Mouse (Mus musculus): ENCODE measurements at regions not wholly inside any gene's neighbourhood (a gene's known extent, or its start where the extent isn't known, plus 50 kb on each side); places are given as distances from the start of the nearest gene placed in this dataset.
A peak's percentile ranks its signal among the peaks of the same experiment; 100 is the strongest.

DNA sequence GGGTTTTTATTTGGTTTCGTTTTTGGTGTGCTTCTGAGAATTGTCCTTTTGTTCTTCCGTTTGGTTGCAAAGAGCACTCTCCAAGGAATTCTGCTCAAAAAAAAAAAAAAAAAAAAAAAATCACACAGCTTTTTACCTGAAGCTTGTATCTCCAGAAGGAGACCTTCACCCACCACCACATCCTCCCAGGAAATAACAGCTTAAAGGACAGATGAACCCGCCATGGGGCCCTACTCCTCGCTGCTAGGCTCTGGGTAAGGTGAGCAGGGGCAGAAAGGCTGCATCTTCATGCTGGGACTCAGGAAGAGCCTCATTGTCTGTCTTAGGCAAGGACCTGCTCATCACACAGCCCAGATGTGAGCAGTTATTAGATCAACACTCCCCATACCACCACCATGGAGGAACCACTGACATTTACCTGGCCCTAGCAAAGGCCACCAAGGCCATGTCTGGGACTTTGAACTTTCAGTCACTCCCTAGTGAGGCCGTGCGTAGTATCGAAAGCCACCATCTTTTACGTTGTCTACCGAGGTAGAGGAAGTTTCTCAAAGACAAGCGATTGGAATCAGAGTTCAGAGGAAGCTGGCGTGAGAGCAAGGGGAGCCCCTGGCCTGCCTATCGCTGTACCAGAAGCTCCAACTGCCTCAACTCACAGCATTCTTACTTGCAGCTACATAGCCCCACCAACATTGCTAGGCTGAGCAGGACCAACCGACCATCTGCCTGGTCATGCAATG, 97.1 kb downstream of the Tomm20 start:
- no peak overlapping the region for H3K4me2 ChIP-seq (replicated peaks; ENCODE audit: low read depth, low read length)
- DNase-seq (ENCODE audit: low spot score), result no peak
- H3K9me3 ChIP-seq (ENCODE audit: control insufficient read depth, low read length), result no peaks in the 10 kb centered on the region
- 87% methylated on average over 13 of the region's 13 CpGs for WGBS
- no peak for ATAC-seq (ENCODE audit: low FRiP score)
- no peak overlapping the region for H3K27ac ChIP-seq (ENCODE audit: low read depth, low read length)
- H3K4me1 ChIP-seq (replicated peaks; ENCODE audit: control insufficient read depth, insufficient read depth, low read length), result no peaks in the 10 kb centered on the region
- H3K36me3 ChIP-seq (ENCODE audit: control insufficient read depth, insufficient read depth, low read length), result no peaks in the 10 kb centered on the region
- no peaks in the 10 kb centered on the region for H3K27me3 ChIP-seq (ENCODE audit: control insufficient read depth, insufficient read depth, low read length)
- no peak overlapping the region for H3K4me3 ChIP-seq (ENCODE audit: low read depth, low read length)
- H3K9ac ChIP-seq (ENCODE audit: low read depth, low read length), result no peak overlapping the region

DNA sequence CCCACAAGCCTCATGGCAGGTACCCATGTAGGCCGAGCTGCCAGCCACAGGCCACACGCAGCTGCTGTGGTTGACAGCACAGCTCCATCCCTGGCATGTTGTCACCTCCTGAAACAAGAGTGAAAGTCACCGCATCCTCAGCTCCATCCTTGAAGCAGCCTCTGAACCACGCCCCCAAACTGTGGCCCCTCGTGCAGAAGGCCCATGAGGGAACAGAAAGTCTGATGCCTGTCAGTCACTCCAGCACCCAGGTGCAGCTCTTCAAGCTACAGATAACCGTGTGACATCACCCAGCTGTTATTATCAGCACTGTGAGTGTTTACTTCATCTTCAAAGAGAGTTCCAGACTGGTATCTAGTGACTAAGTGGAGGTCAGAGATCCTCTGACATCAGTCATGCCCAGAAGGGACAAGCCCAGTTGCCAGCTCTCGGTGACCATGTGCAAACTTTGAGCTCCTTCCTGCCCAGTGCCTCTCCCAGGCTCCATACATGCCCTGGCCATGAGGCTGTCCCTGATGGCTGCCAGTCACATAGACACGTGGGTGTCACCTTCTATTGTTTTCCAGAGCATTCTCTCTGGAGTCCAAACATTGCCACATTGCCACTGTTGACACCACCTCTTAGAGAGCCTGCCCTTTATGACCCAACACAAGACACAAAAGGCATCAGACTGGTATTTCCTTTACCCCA, 97.8 kb downstream of the Tomm20 start:
- H3K27ac ChIP-seq (ENCODE audit: low read depth, low read length), result no peak overlapping the region

DNA sequence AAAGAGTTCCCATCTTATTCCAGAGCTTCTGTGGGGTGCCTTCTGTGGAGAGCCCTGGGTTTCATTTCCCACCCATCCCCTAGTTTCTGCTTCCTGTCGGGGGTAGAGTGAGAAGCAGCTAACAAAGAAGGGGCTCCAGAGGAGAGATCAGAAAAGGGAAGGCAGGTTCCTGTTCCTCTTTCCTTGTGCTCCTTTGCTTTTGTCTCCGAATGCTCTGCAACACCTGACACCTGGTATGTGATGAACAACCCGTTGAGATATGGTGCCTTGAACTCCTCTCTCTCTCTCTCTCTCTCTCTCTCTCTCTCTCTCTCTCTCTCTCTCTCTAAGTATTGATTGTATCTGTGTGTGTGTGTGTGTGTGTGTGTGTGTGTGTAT, 99.5 kb downstream of the Tomm20 start:
- Histone ChIP-seq H3K27me3 (ENCODE audit: control insufficient read depth, insufficient read depth, low read length) (no peaks in the 10 kb centered on the region), H3K4me1 (replicated peaks; ENCODE audit: control insufficient read depth, insufficient read depth, low read length) (no peaks in the 10 kb centered on the region), H3K27ac (ENCODE audit: low read depth, low read length) (no peak overlapping the region), H3K4me2 (replicated peaks; ENCODE audit: low read depth, low read length) (no peak overlapping the region), H3K36me3 (ENCODE audit: control insufficient read depth, insufficient read depth, low read length) (no peaks in the 10 kb centered on the region), H3K4me3 (ENCODE audit: low read depth, low read length) (no peak overlapping the region), H3K9me3 (ENCODE audit: control insufficient read depth, low read length) (no peaks in the 10 kb centered on the region), H3K9ac (ENCODE audit: low read depth, low read length) (no peak overlapping the region)
- ATAC-seq (ENCODE audit: low FRiP score), result no peak
- 63% methylated on average over 3 of the region's 3 CpGs for WGBS
- DNase-seq (ENCODE audit: low spot score), result no peak

More for the DNA sequence above, 97.8 kb downstream of the Tomm20 start:
- Histone ChIP-seq H3K9ac (ENCODE audit: low read depth, low read length) (no peak overlapping the region), H3K4me3 (ENCODE audit: low read depth, low read length) (no peak overlapping the region), H3K27me3 (ENCODE audit: control insufficient read depth, insufficient read depth, low read length) (no peaks in the 10 kb centered on the region), H3K4me2 (replicated peaks; ENCODE audit: low read depth, low read length) (no peak overlapping the region), H3K9me3 (ENCODE audit: control insufficient read depth, low read length) (no peaks in the 10 kb centered on the region), H3K4me1 (replicated peaks; ENCODE audit: control insufficient read depth, insufficient read depth, low read length) (no peaks in the 10 kb centered on the region), H3K36me3 (ENCODE audit: control insufficient read depth, insufficient read depth, low read length) (no peaks in the 10 kb centered on the region)
- WGBS, result 72% methylated on average over 8 of the region's 8 CpGs
- no peak for DNase-seq (ENCODE audit: low spot score)
- no peak for ATAC-seq (ENCODE audit: low FRiP score)

DNA sequence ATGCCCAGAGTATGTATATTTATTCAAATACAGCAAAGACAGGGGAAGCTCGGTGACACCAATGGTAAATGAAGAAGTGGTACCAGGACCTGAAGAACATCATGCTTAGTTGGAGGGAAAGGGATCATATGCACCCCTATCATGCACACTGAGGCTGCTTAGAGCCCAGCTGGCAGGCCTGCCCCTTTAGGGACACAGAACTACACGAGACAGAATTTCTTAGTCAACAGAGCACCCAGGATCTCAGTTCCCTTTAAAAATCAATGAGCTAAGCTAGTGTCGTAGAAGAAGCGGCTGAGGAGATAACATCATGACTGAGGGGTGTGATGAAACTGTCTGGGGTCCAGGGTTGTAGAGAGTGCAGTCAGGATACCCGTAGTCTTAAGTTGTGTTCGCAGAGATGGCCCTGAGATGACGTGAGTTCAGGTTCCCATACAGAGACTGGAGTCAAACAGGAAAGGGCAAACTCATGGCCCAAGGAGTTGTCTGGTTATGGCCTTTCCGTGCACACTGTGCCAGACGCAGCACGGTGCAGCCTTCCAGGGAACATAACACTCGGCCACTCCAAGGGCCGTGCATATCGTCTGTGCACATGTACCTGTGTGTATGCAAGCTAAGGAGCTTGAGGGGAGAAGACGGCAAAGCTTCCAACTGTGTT, 100.0 kb downstream of the Tomm20 start:
- Histone ChIP-seq H3K4me3 (ENCODE audit: low read depth, low read length) (no peak overlapping the region), H3K9ac (ENCODE audit: low read depth, low read length) (no peak overlapping the region), H3K27ac (ENCODE audit: low read depth, low read length) (no peak overlapping the region), H3K4me2 (replicated peaks; ENCODE audit: low read depth, low read length) (no peak overlapping the region), H3K36me3 (ENCODE audit: control insufficient read depth, insufficient read depth, low read length) (no peaks in the 10 kb centered on the region), H3K9me3 (ENCODE audit: control insufficient read depth, low read length) (no peaks in the 10 kb centered on the region), H3K4me1 (replicated peaks; ENCODE audit: control insufficient read depth, insufficient read depth, low read length) (no peaks in the 10 kb centered on the region), H3K27me3 (ENCODE audit: control insufficient read depth, insufficient read depth, low read length) (no peaks in the 10 kb centered on the region)
- 93% methylated on average over 14 of the region's 14 CpGs for WGBS
- ATAC-seq (ENCODE audit: low FRiP score), result no peak
- DNase-seq (ENCODE audit: low spot score), result no peak

DNA sequence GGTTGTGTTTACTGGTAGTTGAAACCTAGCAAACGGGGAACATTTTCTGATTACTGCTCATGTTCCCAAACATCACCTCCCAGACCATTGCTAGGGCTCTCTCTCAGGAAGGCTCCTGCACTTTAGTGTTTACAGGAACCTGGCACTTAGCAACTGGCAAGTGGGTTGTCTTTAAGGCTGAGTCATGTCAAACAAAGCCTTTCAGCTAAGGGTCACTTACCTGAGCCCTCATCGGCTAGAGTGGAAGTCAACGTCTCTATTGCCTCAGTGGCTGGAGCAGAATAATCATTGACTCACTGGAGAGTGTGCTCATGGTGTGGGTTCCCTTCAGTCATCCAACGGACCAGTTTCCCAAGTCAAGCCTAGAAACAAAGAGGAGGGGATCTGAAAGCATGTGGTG, 101.0 kb downstream of the Tomm20 start:
- WGBS, result 91% methylated on average over 4 of the region's 4 CpGs
- DNase-seq (ENCODE audit: low spot score) (no peak), ATAC-seq (ENCODE audit: low FRiP score) (no peak)
- Histone ChIP-seq H3K4me2 (replicated peaks; ENCODE audit: low read depth, low read length) (no peak overlapping the region), H3K9ac (ENCODE audit: low read depth, low read length) (no peak overlapping the region), H3K27ac (ENCODE audit: low read depth, low read length) (no peak overlapping the region), H3K36me3 (ENCODE audit: control insufficient read depth, insufficient read depth, low read length) (no peaks in the 10 kb centered on the region), H3K9me3 (ENCODE audit: control insufficient read depth, low read length) (no peaks in the 10 kb centered on the region), H3K4me3 (ENCODE audit: low read depth, low read length) (no peak overlapping the region), H3K27me3 (ENCODE audit: control insufficient read depth, insufficient read depth, low read length) (no peaks in the 10 kb centered on the region), H3K4me1 (replicated peaks; ENCODE audit: control insufficient read depth, insufficient read depth, low read length) (no peaks in the 10 kb centered on the region)

DNA sequence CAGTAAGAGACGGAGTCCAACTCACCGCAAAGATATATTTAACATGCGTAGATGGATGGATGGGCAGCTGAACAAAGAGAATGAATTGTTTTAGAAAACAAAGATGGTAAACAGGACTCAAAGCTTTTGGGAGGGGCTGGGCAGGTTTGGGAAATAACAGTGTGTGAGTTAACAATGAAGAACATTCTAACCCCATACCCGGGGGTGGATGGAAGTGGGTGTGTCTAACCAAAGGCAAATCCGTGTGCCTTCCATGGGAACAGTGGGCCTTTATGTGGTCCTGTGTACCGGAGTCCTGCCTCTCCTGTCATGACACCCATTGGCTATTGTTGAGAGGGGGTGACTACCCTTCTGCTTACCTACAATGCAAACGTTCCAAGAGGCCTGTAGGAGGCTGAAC, 104.5 kb downstream of the Tomm20 start:
- H3K27ac ChIP-seq (ENCODE audit: low read depth, low read length), result no peak overlapping the region
- no peaks in the 10 kb centered on the region for H3K36me3 ChIP-seq (ENCODE audit: control insufficient read depth, insufficient read depth, low read length)
- 60% methylated on average over 7 of the region's 7 CpGs for WGBS

DNA sequence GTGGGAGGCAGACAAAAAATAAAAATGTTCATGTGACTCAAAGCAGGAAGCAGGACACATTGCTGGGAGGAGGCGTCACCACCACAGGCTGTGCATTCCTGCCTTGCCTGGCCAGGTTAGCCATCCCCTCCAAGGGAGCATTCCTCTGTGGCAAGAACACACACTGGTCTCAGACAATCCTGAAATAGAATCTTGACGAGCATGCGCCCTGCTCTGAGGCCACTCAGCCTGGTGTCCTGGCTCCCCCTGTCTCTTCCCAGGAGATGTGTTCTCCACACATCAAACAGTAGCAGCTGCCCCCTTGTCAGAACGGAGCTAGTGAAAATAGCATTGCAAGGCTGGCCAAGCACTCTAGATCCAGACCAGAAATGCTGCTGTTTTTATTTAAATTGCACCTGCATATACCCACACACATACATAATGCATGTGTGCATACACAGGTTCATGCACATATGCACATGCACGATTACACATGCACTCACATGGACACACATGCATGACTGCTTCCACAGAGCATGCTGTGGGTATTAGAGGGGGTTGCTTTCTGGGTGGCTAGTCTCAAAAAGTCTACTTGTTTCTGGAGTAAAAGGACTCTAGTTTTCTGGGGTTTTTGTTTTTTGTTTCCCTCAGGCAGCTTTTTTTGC, 105.8 kb downstream of the Tomm20 start:
- DNase-seq (ENCODE audit: low spot score), result peak; percentile 60
- H3K9me3 ChIP-seq (ENCODE audit: control insufficient read depth, low read length), result no peaks in the 10 kb centered on the region
- 0 out of 2 replicates have a peak overlapping the region, but pooled peaks have one; percentile 8 for H3K9ac ChIP-seq (ENCODE audit: low read depth, low read length)
- H3K4me1 ChIP-seq (replicated peaks; ENCODE audit: control insufficient read depth, insufficient read depth, low read length), result peaks cover 3% of the 10 kb centered on the region; the same call in 1 of the 2 replicates
- peak overlapping the region; percentile 88 for H3K27ac ChIP-seq (ENCODE audit: low read depth, low read length)
- peak; percentile 82 for ATAC-seq (ENCODE audit: low FRiP score)
- no peaks in the 10 kb centered on the region for H3K36me3 ChIP-seq (ENCODE audit: control insufficient read depth, insufficient read depth, low read length)
- peak overlapping the region; percentile 12; the same call in 1 of the 2 replicates for H3K4me2 ChIP-seq (replicated peaks; ENCODE audit: low read depth, low read length)
- no peak overlapping the region for H3K4me3 ChIP-seq (ENCODE audit: low read depth, low read length)
- H3K27me3 ChIP-seq (ENCODE audit: control insufficient read depth, insufficient read depth, low read length), result no peaks in the 10 kb centered on the region
- 19% methylated on average over 5 of the region's 5 CpGs for WGBS

More for the DNA sequence above, 104.5 kb downstream of the Tomm20 start:
- Histone ChIP-seq H3K4me2 (replicated peaks; ENCODE audit: low read depth, low read length) (no peak overlapping the region), H3K27me3 (ENCODE audit: control insufficient read depth, insufficient read depth, low read length) (no peaks in the 10 kb centered on the region), H3K9ac (ENCODE audit: low read depth, low read length) (no peak overlapping the region), H3K4me1 (replicated peaks; ENCODE audit: control insufficient read depth, insufficient read depth, low read length) (peaks cover 3% of the 10 kb centered on the region; the same call in 1 of the 2 replicates), H3K4me3 (ENCODE audit: low read depth, low read length) (no peak overlapping the region), H3K9me3 (ENCODE audit: control insufficient read depth, low read length) (no peaks in the 10 kb centered on the region)
- DNase-seq (ENCODE audit: low spot score), result no peak
- no peak for ATAC-seq (ENCODE audit: low FRiP score)

DNA sequence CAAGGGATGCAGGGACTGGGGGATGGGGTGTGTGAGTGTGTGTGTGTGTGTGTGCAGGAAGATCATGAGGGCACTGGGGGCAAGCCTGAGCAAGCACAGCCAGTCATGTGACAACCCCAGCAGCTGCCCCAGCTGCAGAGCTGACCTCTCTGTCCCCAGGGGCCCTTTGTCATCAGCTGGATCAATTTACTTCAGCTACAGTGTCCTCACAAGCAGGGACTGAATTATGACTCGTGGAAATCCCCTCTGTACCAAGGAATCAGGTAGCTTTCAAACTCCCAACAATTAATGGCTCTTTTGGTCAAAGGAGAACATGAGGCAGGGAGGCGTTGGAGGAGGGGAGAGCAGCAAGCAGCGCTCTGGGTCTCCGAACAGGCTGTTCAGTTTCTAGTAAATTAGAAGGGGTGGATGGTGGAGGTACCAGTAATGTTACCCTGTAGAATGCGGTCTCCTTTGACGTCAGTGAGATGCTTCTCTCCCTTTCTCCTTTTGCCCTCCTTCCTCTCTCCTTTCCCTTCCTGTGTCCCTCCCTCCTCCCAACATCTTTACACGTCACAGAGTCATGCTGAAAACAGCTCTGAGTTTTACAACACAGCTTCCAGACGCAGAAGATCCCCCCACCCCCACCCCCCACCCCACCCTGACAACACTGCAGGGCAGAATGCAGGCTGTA, 106.5 kb downstream of the Tomm20 start:
- WGBS, result 2% methylated on average over 8 of the region's 8 CpGs
- Histone ChIP-seq H3K27me3 (ENCODE audit: control insufficient read depth, insufficient read depth, low read length) (no peaks in the 10 kb centered on the region), H3K4me3 (ENCODE audit: low read depth, low read length) (no peak overlapping the region), H3K27ac (ENCODE audit: low read depth, low read length) (peak overlapping the region; percentile 88), H3K9ac (ENCODE audit: low read depth, low read length) (0 out of 2 replicates have a peak overlapping the region, but pooled peaks have one; percentile 8), H3K4me2 (replicated peaks; ENCODE audit: low read depth, low read length) (peak overlapping the region; percentile 12; the same call in 1 of the 2 replicates), H3K9me3 (ENCODE audit: control insufficient read depth, low read length) (no peaks in the 10 kb centered on the region), H3K4me1 (replicated peaks; ENCODE audit: control insufficient read depth, insufficient read depth, low read length) (peaks cover 3% of the 10 kb centered on the region; the same call in 1 of the 2 replicates), H3K36me3 (ENCODE audit: control insufficient read depth, insufficient read depth, low read length) (no peaks in the 10 kb centered on the region)
- DNase-seq (ENCODE audit: low spot score), result peak; percentile 84
- ATAC-seq (ENCODE audit: low FRiP score), result peak; percentile 89

Measured in hindbrain, embryonic 11.5 days (tissue).